Mouse (Mus musculus): Measurements from ENCODE around the gene Eml4.

GRCm38 (mm10) chr17:83451367-83451766 is 100.6 kb downstream of the Eml4 start:
- TF ChIP-seq CTCF (IDR thresholded peaks at IDR 0.05; ENCODE audit: low read depth, low read length) (no peak), EP300 (IDR thresholded peaks at IDR 0.05; ENCODE audit: insufficient read depth, low read depth, low read length) (no peak)
